Mouse (Mus musculus) adrenal gland, postnatal 4 days (tissue): ENCODE results near the gene BC016579. TPM values are rescaled to one million over a fixed set of nuclear protein-coding genes. Genes with fewer than 3 reads are reported as not detected.

Experiments used
- DNase-seq, 2 experiments: peaks; one replicate each; pipeline ENCODE4 v3.0.0; 2021 to 2022; ENCODE audit warnings: low spot score in 2 of 2, mixed read lengths in 2 of 2
- total RNA-seq, 2 experiments: library from RNA; stranded (reverse); gene quantifications; 2 replicates each; pipeline ENCODE4 v1.2.3; 2021

BC016579 gene
- total RNA-seq, 2 experiments from 2014 or later: 0.23 to 0.36 TPM

GRCm38 (mm10) chr16:45643944-45644343, 9.9 kb downstream of the BC016579 start:
- DNase-seq: no peak

GRCm38 (mm10) chr16:45641301-45641700, 12.6 kb downstream of the BC016579 start:
- no peak for DNase-seq

DNA sequence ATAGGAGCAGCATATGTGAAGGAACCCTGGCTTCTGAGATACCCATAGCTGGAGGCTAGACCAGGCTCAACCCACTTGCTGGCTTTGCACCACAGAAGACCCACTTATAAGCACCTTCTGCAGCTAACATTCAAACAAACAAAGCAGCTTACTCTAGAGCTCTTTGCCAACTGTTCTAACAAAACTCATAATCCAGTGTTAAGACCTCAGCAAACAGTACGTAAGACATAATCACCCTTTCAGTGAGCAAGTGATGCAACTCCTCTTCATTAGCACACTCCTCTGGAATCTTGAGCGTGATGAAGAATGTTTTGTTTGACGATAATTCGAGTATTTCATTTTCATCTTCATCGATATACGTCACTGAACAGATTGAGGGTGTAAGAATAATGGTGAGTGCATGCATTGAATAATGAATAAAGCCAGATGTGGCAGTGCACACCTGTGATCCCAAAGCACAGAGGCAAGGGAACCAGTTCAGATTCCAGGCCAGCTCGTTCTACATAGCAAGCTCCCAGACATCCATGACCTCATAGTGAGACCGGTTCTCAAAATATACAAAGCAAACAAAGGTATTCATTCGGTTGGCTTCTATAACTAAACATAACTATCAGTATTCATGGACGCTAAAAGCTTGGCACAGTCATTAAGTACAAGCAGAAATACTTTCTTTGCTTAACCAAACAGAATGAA, 13.7 kb downstream of the BC016579 start:
- DNase-seq: no peak

- DNase-seq: no peak
These were observed 18.0 kb downstream of the BC016579 start for GRCm38 (mm10) chr16:45635826-45636225.

DNA sequence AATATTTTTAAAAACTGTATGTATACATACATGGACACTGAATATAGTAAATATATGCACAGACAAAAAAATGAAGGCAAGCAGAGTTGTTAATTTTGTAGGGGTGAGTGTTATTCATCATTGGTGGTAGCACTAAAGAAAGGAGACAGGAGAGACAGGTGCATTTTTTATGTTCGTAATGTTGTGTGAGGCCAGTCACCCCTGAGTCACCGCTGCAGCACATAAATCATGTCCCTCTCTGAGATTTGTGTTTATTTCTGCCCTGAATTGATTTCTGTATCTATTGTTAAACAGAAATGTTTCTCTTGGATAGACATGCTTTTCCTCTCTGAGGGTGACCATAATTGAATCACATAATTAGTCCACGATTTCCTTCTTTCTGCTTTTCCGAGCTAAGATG, 21.4 kb downstream of the BC016579 start:
- DNase-seq: no peak

- no peak for DNase-seq
These were observed 23.4 kb downstream of the BC016579 start for GRCm38 (mm10) chr16:45630347-45630960.

GRCm38 (mm10) chr16:45629497-45630105, 24.3 kb downstream of the BC016579 start:
- no peak for DNase-seq

DNA sequence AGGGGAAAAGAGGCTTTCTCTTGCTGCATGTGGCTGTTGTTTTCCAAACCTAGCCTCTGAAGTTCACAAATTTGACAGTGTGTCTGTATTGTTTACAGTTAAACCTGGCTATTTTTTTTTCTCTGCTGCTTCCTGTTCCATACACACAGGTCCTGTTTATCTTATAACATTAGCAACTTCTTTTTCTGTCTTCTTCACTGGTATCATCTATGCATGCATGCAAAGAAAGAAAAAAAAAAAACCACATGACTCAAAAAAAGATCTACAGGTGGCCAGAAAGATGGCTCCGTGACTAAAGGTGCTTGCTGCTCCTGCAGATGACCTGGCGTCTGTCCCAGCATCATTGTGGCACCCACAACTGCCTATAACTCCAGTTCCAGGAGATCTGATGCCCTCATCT, 28.5 kb downstream of the BC016579 start:
- DNase-seq: no peak

- no peak for DNase-seq
These were observed 29.1 kb downstream of the BC016579 start for GRCm38 (mm10) chr16:45624791-45625190.

DNA sequence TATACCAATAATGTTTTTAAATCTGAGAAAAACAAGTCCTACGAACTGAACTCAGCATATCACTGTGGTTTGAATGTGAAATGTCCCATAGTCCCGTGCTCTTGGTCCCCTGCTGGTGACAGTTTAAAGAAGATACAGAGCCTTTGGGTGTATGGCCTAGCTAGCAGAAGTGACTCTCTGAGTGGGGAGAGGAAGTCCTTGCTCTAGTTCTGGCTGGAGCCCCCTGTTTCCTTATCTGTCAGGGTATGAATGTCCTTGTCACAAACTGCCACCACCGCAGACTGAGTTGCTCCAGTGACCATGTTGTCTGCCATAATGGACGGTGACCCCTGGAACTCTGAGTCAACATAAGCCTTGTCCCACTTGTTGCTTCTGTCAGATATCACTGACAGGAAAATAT, 30.6 kb downstream of the BC016579 start:
- DNase-seq: no peak

DNA sequence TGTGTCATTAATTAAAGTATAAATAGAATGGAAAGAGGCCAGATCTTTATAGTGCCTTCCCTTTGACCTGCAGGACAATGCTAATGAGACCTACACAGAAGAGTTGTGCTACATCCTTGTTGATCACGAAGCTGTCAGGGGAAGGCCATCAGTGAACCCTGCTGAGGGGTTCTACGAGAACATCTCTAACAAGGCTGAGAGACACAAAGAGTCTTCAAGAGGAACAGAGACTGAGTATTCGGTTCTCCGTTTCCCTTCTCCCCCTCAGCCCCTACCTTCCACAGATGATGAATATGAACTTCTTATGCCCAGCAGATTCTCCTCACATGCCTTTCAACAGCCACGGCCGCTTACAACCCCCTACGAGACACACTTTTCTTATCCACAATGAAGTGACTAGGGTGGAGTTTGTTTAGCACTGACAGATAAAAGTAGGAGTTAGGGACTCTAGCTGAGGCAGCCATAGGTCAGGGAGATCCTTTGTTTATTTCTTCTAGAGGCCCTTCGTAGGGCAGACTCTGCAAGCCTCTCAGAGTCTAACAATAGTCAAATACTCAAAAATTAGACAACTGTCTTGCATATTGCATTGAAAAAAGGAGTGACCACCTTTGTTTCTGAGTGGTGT, 34.0 kb downstream of the BC016579 start:
- no peak for DNase-seq

- DNase-seq: no peak
These were observed 37.9 kb downstream of the BC016579 start for GRCm38 (mm10) chr16:45615944-45616343.

DNA sequence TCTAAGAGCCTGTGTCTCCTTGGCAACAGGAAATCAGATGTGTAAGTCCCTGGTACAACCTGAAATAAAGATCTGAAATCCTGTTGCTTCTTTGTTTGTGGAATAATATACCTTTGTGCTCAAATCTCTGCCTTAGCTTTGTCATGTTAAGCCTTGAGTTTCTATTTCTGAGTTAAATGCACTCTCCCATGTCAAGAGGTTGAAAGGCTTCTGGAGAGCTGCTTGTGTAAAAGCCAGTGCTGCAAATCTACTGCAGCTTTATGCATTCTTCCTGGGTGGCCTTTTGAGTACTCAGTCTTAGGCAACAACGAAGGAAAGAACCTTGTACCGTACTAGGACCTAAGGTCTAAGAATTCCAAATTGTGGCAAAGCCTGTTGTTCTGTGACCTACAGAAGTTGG, 40.6 kb downstream of the BC016579 start:
- DNase-seq: no peak

- DNase-seq: no peak
These were observed 43.6 kb downstream of the BC016579 start, which contains the start of gene Gcsam for GRCm38 (mm10) chr16:45610267-45610666. Gene Gcsam (plus strand): TSS chr16:45610380.

DNA sequence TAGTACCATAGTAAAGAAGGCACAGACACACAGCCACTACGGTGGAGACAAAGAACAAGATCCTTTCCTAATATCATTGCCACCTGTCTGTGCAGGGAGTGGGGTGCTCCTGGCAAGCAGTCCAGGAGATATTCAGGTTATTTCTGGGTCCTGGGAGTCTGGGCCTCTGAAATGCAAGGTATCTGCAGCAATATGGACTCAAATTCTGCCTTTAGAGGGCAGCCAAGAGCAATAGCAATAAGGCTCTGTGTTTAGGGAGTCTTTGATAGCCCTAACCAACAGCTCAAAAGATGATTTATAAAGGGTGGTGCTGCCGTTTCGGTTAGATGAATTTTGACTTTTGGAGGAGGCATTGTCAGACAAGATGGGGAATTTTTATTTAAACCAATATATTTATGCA, 44.6 kb downstream of the BC016579 start:
- no peak for DNase-seq

DNA sequence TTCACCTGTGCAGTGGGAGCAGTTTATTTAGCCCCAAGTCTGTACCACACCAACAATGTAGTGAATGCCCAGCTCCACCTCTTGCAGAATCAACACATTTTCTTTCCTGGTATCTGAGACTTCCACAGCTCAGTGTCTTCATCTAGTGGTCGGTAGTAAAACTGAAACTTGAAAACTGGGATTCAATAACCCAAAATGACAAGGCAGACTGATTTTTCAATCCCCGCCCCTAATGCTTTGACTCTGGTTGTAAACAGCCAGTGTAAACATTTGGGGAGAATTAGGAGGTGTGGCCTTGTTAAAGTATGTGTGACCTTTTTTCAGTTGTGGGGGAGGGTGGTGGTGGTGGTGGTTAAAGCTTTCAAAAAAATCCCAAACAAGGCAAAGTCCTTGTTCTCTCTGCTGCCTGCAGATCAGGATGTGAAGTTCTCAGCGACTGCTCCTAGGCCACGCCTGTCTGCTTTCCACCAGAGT, 45.4 kb downstream of the BC016579 start:
- DNase-seq: no peak

DNA sequence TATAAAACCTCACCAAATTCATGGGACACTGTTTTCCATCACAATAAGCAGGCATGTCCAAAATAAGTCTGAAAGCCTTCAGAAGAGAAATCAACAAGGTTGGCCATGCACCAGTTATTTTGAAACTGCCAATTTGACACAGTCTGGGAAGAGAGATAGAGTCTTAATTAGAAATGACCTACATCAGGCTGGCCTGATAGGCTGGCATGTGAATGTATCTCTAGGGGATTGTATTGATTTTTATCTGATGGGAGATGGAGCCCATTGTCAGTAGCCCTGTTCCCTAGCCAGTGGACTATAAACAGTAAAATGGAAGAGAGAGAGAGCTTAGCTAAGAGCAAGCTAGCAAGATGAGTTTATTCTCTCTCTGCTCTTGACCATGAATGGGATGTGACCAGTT, 58.4 kb downstream of the BC016579 start:
- no peak for DNase-seq

DNA sequence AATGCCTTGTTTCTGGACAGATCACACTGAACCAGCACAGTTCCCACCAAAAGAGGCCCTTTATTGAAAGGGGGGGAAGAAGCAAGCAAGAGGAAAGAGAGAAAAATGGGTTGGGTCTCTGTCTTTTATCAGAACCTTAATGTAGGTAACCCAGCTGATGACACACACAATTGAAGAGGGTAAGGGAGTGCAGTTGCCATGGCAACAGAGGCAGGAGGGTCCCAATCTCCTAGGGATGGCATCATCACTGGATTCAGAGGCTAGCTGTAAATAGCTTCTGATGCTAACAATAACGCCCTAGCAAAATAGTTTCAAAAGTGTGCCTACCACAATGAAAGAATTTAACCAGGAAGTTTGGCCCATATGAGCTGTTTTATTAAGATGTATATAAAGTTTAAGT, 60.2 kb downstream of the BC016579 start:
- no peak for DNase-seq

- no peak for DNase-seq
These were observed 71.4 kb downstream of the BC016579 start for GRCm38 (mm10) chr16:45582512-45582911.

DNA sequence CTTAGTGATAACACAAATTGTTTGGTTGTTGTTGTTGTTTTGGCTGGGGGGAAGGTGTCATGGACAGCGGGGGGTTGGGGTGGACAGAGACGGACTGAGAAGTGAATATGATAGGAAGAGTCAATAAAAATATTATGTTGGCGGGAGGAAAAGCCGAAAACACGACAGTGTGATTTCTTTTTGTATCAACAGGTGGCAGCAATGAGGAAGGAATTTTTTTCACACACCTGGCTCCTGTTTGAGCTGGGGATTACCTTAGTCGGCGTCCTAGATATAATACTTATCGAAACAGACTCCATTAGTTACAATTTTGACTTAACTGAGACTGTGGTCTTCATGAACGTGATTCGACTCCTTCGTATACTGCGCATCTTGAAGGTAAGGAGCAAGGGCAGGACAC, 74.0 kb downstream of the BC016579 start:
- DNase-seq: no peak
